Mouse (Mus musculus) CH12F3 (cell line): ENCODE measurements around the gene Fbxl20.
"Not testable (repeated sequence)": the region's sequence is repeated elsewhere in the genome, so short reads cannot be mapped to it uniquely, and the experiment has no call there.

Experiments
- in situ Hi-C: fragments of 300-500 bp; cut with MboI; formaldehyde crosslinking; loops from 2 replicates; pipeline ENCODE4 v1.14.3; 2020; ENCODE audit warnings: low sequenced_read_pairs

Fbxl20 gene

GRCm38 (mm10) chr11:98149786-98150624, at the start of gene Fbxl20:
Gene Fbxl20, minus strand, starts transcription at chr11:98150403.
- in situ Hi-C loops, result no loop called here

- in situ Hi-C loops, result no loop called here
Observed at GRCm38 (mm10) chr11:98192901-98193805, 43.0 kb upstream of the Fbxl20 start, which contains the start of gene Med1. Gene Med1, minus strand, starts transcription at chr11:98193293.

GRCm38 (mm10) chr11:98190820-98191219, 40.6 kb upstream of the Fbxl20 start:
- in situ Hi-C loops, result no loop called here

- in situ Hi-C loops, result no loop called here
Observed at GRCm38 (mm10) chr11:98187640-98188395, 37.6 kb upstream of the Fbxl20 start.

GRCm38 (mm10) chr11:98182149-98182548, 31.9 kb upstream of the Fbxl20 start:
- in situ Hi-C loops, result not testable (repeated sequence)

GRCm38 (mm10) chr11:98168400-98168799, 18.2 kb upstream of the Fbxl20 start:
- in situ Hi-C loops, result no loop called here

- in situ Hi-C loops, result no loop called here
Observed at GRCm38 (mm10) chr11:98155094-98155493, 4.9 kb upstream of the Fbxl20 start.

- in situ Hi-C loops, result no loop called here
Observed at GRCm38 (mm10) chr11:98150625-98151156, 488 bp upstream of the Fbxl20 start.

GRCm38 (mm10) chr11:98149304-98149750, 876 bp downstream of the Fbxl20 start:
- in situ Hi-C loops, result no loop called here

GRCm38 (mm10) chr11:98148551-98149301, 1.5 kb downstream of the Fbxl20 start:
- in situ Hi-C loops, result no loop called here

- in situ Hi-C loops, result no loop called here
Observed at GRCm38 (mm10) chr11:98145856-98146255, 4.3 kb downstream of the Fbxl20 start.

- in situ Hi-C loops, result no loop called here
Observed at GRCm38 (mm10) chr11:98142545-98142944, 7.7 kb downstream of the Fbxl20 start.

- in situ Hi-C loops, result no loop called here
Observed at GRCm38 (mm10) chr11:98138894-98139293, 11.3 kb downstream of the Fbxl20 start.

GRCm38 (mm10) chr11:98137836-98138235, 12.4 kb downstream of the Fbxl20 start:
- in situ Hi-C loops, result no loop called here

- in situ Hi-C loops, result no loop called here
Observed at GRCm38 (mm10) chr11:98134951-98135350, 15.3 kb downstream of the Fbxl20 start.

GRCm38 (mm10) chr11:98123424-98123823, 26.8 kb downstream of the Fbxl20 start:
- in situ Hi-C loops, result no loop called here

- in situ Hi-C loops, result no loop called here
Observed at GRCm38 (mm10) chr11:98114363-98114762, 35.8 kb downstream of the Fbxl20 start.

- in situ Hi-C loops, result no loop called here
Observed at GRCm38 (mm10) chr11:98113504-98113903, 36.7 kb downstream of the Fbxl20 start.

- in situ Hi-C loops, result no loop called here
Observed at GRCm38 (mm10) chr11:98109706-98110105, 40.5 kb downstream of the Fbxl20 start.

GRCm38 (mm10) chr11:98101332-98101731, 48.9 kb downstream of the Fbxl20 start:
- in situ Hi-C loops, result no loop called here
